Mouse (Mus musculus): Measurements from ENCODE around the gene Taz.

DNA sequence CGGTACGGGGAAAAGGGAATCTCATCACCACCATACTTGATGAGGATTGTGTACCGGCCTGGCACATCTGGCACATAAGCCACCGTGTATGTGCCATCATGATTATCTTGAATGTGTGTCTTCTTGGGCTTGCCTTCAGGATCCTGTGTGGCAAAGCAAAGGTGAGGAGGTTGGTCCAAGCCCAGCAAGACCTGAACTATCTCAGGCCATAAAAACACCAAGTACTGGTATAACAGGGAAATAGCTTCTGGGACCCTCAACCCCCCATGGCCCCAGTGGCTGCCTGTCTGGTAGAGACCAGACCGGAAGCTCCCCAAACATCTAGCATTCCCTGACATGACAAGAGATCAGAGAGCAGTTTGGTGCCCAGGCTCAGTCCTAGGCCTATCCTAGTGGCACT is 48.5 kb upstream of the Taz start:
- TF ChIP-seq CTCF (IDR thresholded peaks at IDR 0.05; ENCODE audit: borderline replicate concordance, control insufficient read depth, extremely low read depth, insufficient read depth, low read length, poor library complexity) (no peak), POLR2A (IDR thresholded peaks at IDR 0.05; ENCODE audit: control insufficient read depth, extremely low read depth, insufficient read depth, low read length, poor library complexity) (no peak)
